Mouse (Mus musculus) limb, embryonic 15.5 days (tissue): Measurements from ENCODE around the gene Unc13c. TPM values are rescaled to one million over a fixed set of nuclear protein-coding genes. Genes with fewer than 3 reads are reported as not detected.

Experiments
- ATAC-seq: fragments of 200-750 bp; cut with Nextera tagmentation; 2 replicates; pipeline ENCODE4 v1.8.0; 2017; ENCODE audit warnings: low read depth, moderate TSS enrichment; ENCODE audit not compliant: insufficient number of reproducible peaks, low FRiP score, low TSS enrichment
- H3K27ac ChIP-seq: fragments of 300-500 bp; sonication (generic); 2 replicates; pipeline ENCODE4 v1.5.1; 2015; ENCODE audit warnings: moderate library complexity, mild to moderate bottlenecking, inconsistent platforms
- H3K27me3 ChIP-seq: fragments of 300-500 bp; sonication (generic); 2 replicates; pipeline ENCODE4 v1.6.1; 2015; ENCODE audit warnings: inconsistent platforms
- H3K36me3 ChIP-seq: fragments of 300-500 bp; sonication (generic); 2 replicates; pipeline ENCODE4 v1.6.1; 2015; ENCODE audit warnings: inconsistent platforms
- H3K4me1 ChIP-seq: fragments of 300-500 bp; sonication (generic); 2 replicates; pipeline ENCODE4 v1.6.1; 2015; ENCODE audit warnings: inconsistent platforms
- H3K4me2 ChIP-seq: fragments of 300-500 bp; sonication (generic); 2 replicates; pipeline ENCODE4 v1.6.1; 2015; ENCODE audit warnings: mild to moderate bottlenecking, inconsistent platforms
- H3K4me3 ChIP-seq: fragments of 300-500 bp; sonication (generic); 2 replicates; pipeline ENCODE4 v1.5.1; 2015; ENCODE audit warnings: mild to moderate bottlenecking, inconsistent platforms
- H3K9ac ChIP-seq: fragments of 300-500 bp; sonication (generic); 2 replicates; pipeline ENCODE4 v1.6.1; 2015; ENCODE audit warnings: inconsistent platforms
- H3K9me3 ChIP-seq: fragments of 300-500 bp; sonication (generic); 2 replicates; pipeline ENCODE4 v1.6.1; 2016; ENCODE audit warnings: inconsistent platforms
- WGBS: fragments of 180-500 bp; shearing (Covaris S2); methylation state at CpG from one replicate; pipeline ENCODE4 v1.1.7; 2015; 5-methylcytosine and 5-hydroxymethylcytosine counted together
- polyA plus RNA-seq: library from polyadenylated mRNA; unstranded; fragments of >200 nt; fragmentation: Nextera tagmentation; extraction: Ambion mirVana; gene quantifications from 2 replicates; pipeline ENCODE4 v1.2.1, GENCODE M21; 2015

Unc13c gene
- polyA plus RNA-seq, 1 experiment from 2014 or later: 1.1 TPM

GRCm38 (mm10) chr9:73560037-73560436, 408.7 kb downstream of the Unc13c start:
- no peak overlapping the region for H3K4me2 ChIP-seq
- WGBS: 31% methylated on average over 5 of the region's 5 CpGs
- no peaks in the 10 kb centered on the region for H3K36me3 ChIP-seq
- H3K9me3 ChIP-seq: no peaks in the 10 kb centered on the region
- H3K9ac ChIP-seq: no peak overlapping the region
- no peak for ATAC-seq
- H3K27ac ChIP-seq: no peak overlapping the region
- H3K4me1 ChIP-seq: no peaks in the 10 kb centered on the region
- H3K4me3 ChIP-seq: no peak overlapping the region
- H3K27me3 ChIP-seq: no peaks in the 10 kb centered on the region

- H3K4me1 ChIP-seq: no peaks in the 10 kb centered on the region
- 44% methylated on average over 2 of the region's 2 CpGs for WGBS
- ATAC-seq: no peak
Measured at GRCm38 (mm10) chr9:73557805-73558204, 411.0 kb downstream of the Unc13c start.

GRCm38 (mm10) chr9:73555354-73555753, 413.4 kb downstream of the Unc13c start:
- no peak overlapping the region for H3K4me3 ChIP-seq
- H3K36me3 ChIP-seq: no peaks in the 10 kb centered on the region
- H3K9me3 ChIP-seq: no peaks in the 10 kb centered on the region
- 70% methylated on average over 6 of the region's 6 CpGs for WGBS
- no peaks in the 10 kb centered on the region for H3K27me3 ChIP-seq
- H3K4me2 ChIP-seq: no peak overlapping the region
- ATAC-seq: no peak
- no peaks in the 10 kb centered on the region for H3K4me1 ChIP-seq
- H3K27ac ChIP-seq: no peak overlapping the region
- H3K9ac ChIP-seq: no peak overlapping the region

More at GRCm38 (mm10) chr9:73557805-73558204, 411.0 kb downstream of the Unc13c start:
- H3K27me3 ChIP-seq: no peaks in the 10 kb centered on the region
- H3K36me3 ChIP-seq: no peaks in the 10 kb centered on the region
- H3K9me3 ChIP-seq: no peaks in the 10 kb centered on the region
- H3K4me2 ChIP-seq: no peak overlapping the region
- H3K9ac ChIP-seq: no peak overlapping the region
- no peak overlapping the region for H3K27ac ChIP-seq
- no peak overlapping the region for H3K4me3 ChIP-seq

- no peak overlapping the region for H3K27ac ChIP-seq
- no peaks in the 10 kb centered on the region for H3K4me1 ChIP-seq
- no peak overlapping the region for H3K4me3 ChIP-seq
- WGBS: 46% methylated on average over 3 of the region's 3 CpGs
- no peak for ATAC-seq
- H3K9me3 ChIP-seq: no peaks in the 10 kb centered on the region
- no peak overlapping the region for H3K9ac ChIP-seq
- H3K36me3 ChIP-seq: no peaks in the 10 kb centered on the region
- no peaks in the 10 kb centered on the region for H3K27me3 ChIP-seq
- no peak overlapping the region for H3K4me2 ChIP-seq
Measured at GRCm38 (mm10) chr9:73472568-73472967, 496.2 kb downstream of the Unc13c start.

- no peaks in the 10 kb centered on the region for H3K4me1 ChIP-seq
- no peak overlapping the region for H3K9ac ChIP-seq
- WGBS: 85% methylated on average over 2 of the region's 2 CpGs
- H3K27ac ChIP-seq: no peak overlapping the region
- H3K27me3 ChIP-seq: no peaks in the 10 kb centered on the region
- H3K36me3 ChIP-seq: no peaks in the 10 kb centered on the region
- H3K4me3 ChIP-seq: no peak overlapping the region
- H3K9me3 ChIP-seq: no peaks in the 10 kb centered on the region
- no peak for ATAC-seq
- H3K4me2 ChIP-seq: no peak overlapping the region
Measured at GRCm38 (mm10) chr9:73462027-73462426, 506.7 kb downstream of the Unc13c start.

GRCm38 (mm10) chr9:73450009-73450408, 518.8 kb downstream of the Unc13c start:
- Histone ChIP-seq H3K9me3 (no peaks in the 10 kb centered on the region), H3K9ac (no peak overlapping the region), H3K27ac (no peak overlapping the region), H3K27me3 (no peaks in the 10 kb centered on the region), H3K4me3 (no peak overlapping the region), H3K4me2 (no peak overlapping the region), H3K36me3 (no peaks in the 10 kb centered on the region), H3K4me1 (no peaks in the 10 kb centered on the region)
- no peak for ATAC-seq
- 73% methylated on average over 6 of the region's 6 CpGs for WGBS

GRCm38 (mm10) chr9:73449216-73449615, 519.5 kb downstream of the Unc13c start:
- H3K9ac ChIP-seq: no peak overlapping the region
- no peak overlapping the region for H3K4me3 ChIP-seq
- no peak overlapping the region for H3K27ac ChIP-seq
- no peak for ATAC-seq
- H3K4me1 ChIP-seq: no peaks in the 10 kb centered on the region
- no peaks in the 10 kb centered on the region for H3K9me3 ChIP-seq
- no peaks in the 10 kb centered on the region for H3K27me3 ChIP-seq
- no peak overlapping the region for H3K4me2 ChIP-seq
- H3K36me3 ChIP-seq: no peaks in the 10 kb centered on the region

GRCm38 (mm10) chr9:73431925-73432324, 536.8 kb downstream of the Unc13c start:
- Histone ChIP-seq H3K9ac (no peak overlapping the region), H3K4me2 (no peak overlapping the region), H3K36me3 (no peaks in the 10 kb centered on the region), H3K4me3 (no peak overlapping the region), H3K9me3 (no peaks in the 10 kb centered on the region), H3K4me1 (no peaks in the 10 kb centered on the region), H3K27me3 (no peaks in the 10 kb centered on the region), H3K27ac (no peak overlapping the region)
- WGBS: 25% methylated on average over 2 of the region's 2 CpGs
- no peak for ATAC-seq

Other genes starting within 250 kb of the Unc13c start
- gene Wdr72, start 141.4 kb upstream of the Unc13c start, polyA plus RNA-seq: 0.17 and 0.27 TPM in 2 replicates